Mouse (Mus musculus) intestine, embryonic 14.5 days (tissue): Measurements from ENCODE around the gene Ghr. TPM values are rescaled to one million over a fixed set of nuclear protein-coding genes. Genes with fewer than 3 reads are reported as not detected.
A peak's percentile ranks its signal among the peaks of the same experiment; 100 is the strongest.

ENCODE experiments used
- ATAC-seq: fragments of 200-750 bp; cut with Nextera tagmentation; replicated peaks from 2 replicates; pipeline ENCODE4 v1.8.0; 2017; ENCODE audit warnings: low read depth, moderate number of reproducible peaks, moderate TSS enrichment, moderate library complexity; ENCODE audit not compliant: low FRiP score, low TSS enrichment
- DNase-seq: peaks from one replicate; pipeline ENCODE4 v3.0.0-alpha.2; 2018; ENCODE audit warnings: low spot score
- H3K27ac ChIP-seq: fragments of 300-500 bp; sonication (generic); 2 replicates; pipeline ENCODE4 v1.5.1; 2014; ENCODE audit warnings: low read depth, mild to moderate bottlenecking, control low read depth
- H3K27me3 ChIP-seq: fragments of 300-500 bp; sonication (generic); replicated peaks from 2 replicates; pipeline ENCODE4 v1.6.1; 2014; ENCODE audit warnings: low read length, control low read depth; ENCODE audit not compliant: control insufficient read depth, insufficient read depth
- H3K36me3 ChIP-seq: fragments of 300-500 bp; sonication (generic); 2 replicates; pipeline ENCODE4 v1.6.1; 2014; ENCODE audit warnings: low read length, control low read depth; ENCODE audit not compliant: control insufficient read depth, insufficient read depth
- H3K4me1 ChIP-seq: fragments of 300-500 bp; sonication (generic); replicated peaks from 2 replicates; pipeline ENCODE4 v1.6.1; 2014; ENCODE audit warnings: low read length, control low read depth, mixed read lengths; ENCODE audit not compliant: control insufficient read depth, insufficient read depth
- H3K4me2 ChIP-seq: fragments of 300-500 bp; sonication (generic); 2 replicates; pipeline ENCODE4 v1.6.1; 2014; ENCODE audit warnings: low read length
- H3K4me3 ChIP-seq: fragments of 300-500 bp; sonication (generic); 2 replicates; pipeline ENCODE4 v1.5.1; 2014; ENCODE audit warnings: low read depth, low read length, control low read depth, mixed read lengths
- H3K9ac ChIP-seq: fragments of 300-500 bp; sonication (generic); 2 replicates; pipeline ENCODE4 v1.6.1; 2014; ENCODE audit warnings: mild to moderate bottlenecking, low read length
- H3K9me3 ChIP-seq: fragments of 300-500 bp; sonication (generic); 2 replicates; pipeline ENCODE4 v1.6.1; 2016; ENCODE audit warnings: low read length, control low read depth; ENCODE audit not compliant: control insufficient read depth
- WGBS: fragments of 180-500 bp; shearing (Covaris S2); extraction: QIAGEN DNeasy Blood & Tissue Kit; methylation state at CpG from one replicate; pipeline ENCODE4 v1.1.7; 2014; 5-methylcytosine and 5-hydroxymethylcytosine counted together
- polyA plus RNA-seq: library from polyadenylated mRNA; unstranded; fragments of >200 nt; fragmentation: Nextera tagmentation; extraction: Ambion mirVana; gene quantifications from 2 replicates; pipeline ENCODE4 v1.2.1, GENCODE M21; 2014

The Ghr gene
- polyA plus RNA-seq, 1 experiment from 2014 or later: 115 TPM

- H3K27ac ChIP-seq: no peak overlapping the region
- no peaks in the 10 kb centered on the region for H3K27me3 ChIP-seq
- no peak for ATAC-seq
- H3K4me2 ChIP-seq: no peak overlapping the region
- no peak for DNase-seq
- H3K4me1 ChIP-seq: no peaks in the 10 kb centered on the region
- peaks cover 19% of the 10 kb centered on the region for H3K9me3 ChIP-seq
- no peak overlapping the region for H3K4me3 ChIP-seq
- no peak overlapping the region for H3K9ac ChIP-seq
- no peaks in the 10 kb centered on the region for H3K36me3 ChIP-seq
- 87% methylated on average over 2 of the region's 2 CpGs for WGBS
These were observed 214.9 kb downstream of the Ghr start for GRCm38 (mm10) chr15:3368261-3368832.

GRCm38 (mm10) chr15:3356073-3356766, 227.1 kb downstream of the Ghr start:
- ATAC-seq (no peak), DNase-seq (peak; percentile 58)
- no peak overlapping the region for H3K27ac ChIP-seq
- H3K9me3 ChIP-seq: no peaks in the 10 kb centered on the region
- no peak overlapping the region for H3K4me3 ChIP-seq
- no peaks in the 10 kb centered on the region for H3K27me3 ChIP-seq
- peak overlapping the region; percentile 18 for H3K4me2 ChIP-seq
- H3K36me3 ChIP-seq: 0 out of 2 replicates have a peak, but pooled peaks cover 7% of the 10 kb centered on the region
- WGBS: 63% methylated on average over 4 of the region's 4 CpGs
- H3K9ac ChIP-seq: no peak overlapping the region
- H3K4me1 ChIP-seq: no peaks in the 10 kb centered on the region

DNA sequence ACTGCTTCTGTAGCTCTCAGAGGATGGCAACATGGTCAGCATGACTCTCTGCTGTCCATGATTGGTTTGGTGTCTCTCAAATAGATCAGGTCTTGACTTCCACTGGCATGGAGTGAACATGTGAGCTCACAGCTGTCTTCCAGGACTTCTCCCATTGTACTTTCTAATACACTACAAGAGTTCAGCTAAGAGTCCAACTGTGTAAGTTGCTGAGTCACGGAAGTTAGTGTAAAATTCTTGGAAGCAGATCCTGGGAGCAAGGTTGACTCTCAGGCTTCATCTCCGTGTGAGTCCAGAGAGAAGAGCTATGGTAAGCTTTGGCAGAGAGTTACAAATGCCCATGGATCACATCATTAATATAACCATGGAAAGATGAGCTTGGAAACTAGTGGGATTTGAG, 229.6 kb downstream of the Ghr start:
- DNase-seq (no peak), ATAC-seq (no peak)
- 79% methylated on average over 2 of the region's 2 CpGs for WGBS

DNA sequence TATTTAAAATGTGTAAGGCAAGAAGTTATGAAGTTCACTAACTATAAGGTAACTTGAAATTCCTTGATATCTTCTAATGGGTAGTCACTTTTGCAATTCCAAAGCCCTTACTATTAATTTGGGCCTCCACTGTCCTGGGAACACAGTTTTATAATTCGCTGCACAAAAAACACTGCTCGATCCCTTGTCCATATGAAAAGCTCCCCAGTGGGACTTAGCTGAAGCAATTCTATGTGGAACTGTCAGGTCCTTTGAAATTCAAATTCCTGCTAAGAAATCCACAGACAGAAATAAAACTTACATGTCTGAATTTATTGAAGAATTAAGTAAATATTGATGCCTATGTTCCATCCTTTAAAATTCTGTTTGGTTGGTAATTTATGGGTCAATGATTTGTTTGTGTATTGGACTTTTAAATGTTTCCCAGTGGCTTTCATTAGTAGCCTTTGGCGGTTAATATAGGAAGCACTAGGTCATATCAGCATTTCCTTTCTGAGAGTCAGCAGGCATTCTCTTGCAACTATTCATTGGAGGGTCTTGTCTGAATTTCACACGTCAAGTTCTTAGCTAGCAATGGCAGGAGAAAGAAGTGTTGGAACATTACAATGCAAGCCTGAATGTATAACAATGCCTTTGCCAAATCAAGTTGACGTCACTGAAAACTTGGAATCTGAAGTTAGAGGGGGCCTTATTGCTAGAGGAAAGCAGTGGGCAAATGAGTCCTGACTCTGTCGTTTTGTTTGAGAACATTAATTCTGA, 233.8 kb downstream of the Ghr start:
- Histone ChIP-seq H3K9ac (no peak overlapping the region), H3K27me3 (no peaks in the 10 kb centered on the region), H3K4me1 (0 out of 2 replicates have a peak, but pooled peaks cover 4% of the 10 kb centered on the region), H3K9me3 (no peaks in the 10 kb centered on the region), H3K4me3 (no peak overlapping the region), H3K36me3 (peaks cover 12% of the 10 kb centered on the region), H3K27ac (no peak overlapping the region), H3K4me2 (no peak overlapping the region)
- no peak for ATAC-seq
- 81% methylated on average over 6 of the region's 6 CpGs for WGBS
- DNase-seq: no peak

More for the DNA sequence above, 229.6 kb downstream of the Ghr start:
- Histone ChIP-seq H3K36me3 (0 out of 2 replicates have a peak, but pooled peaks cover 7% of the 10 kb centered on the region), H3K27me3 (no peaks in the 10 kb centered on the region), H3K4me3 (no peak overlapping the region), H3K4me2 (no peak overlapping the region), H3K4me1 (no peaks in the 10 kb centered on the region), H3K27ac (no peak overlapping the region), H3K9me3 (no peaks in the 10 kb centered on the region), H3K9ac (no peak overlapping the region)

- Histone ChIP-seq H3K36me3 (peaks cover 11% of the 10 kb centered on the region), H3K9me3 (no peaks in the 10 kb centered on the region), H3K27ac (no peak overlapping the region), H3K9ac (no peak overlapping the region), H3K4me3 (no peak overlapping the region), H3K4me2 (no peak overlapping the region), H3K4me1 (0 out of 2 replicates have a peak, but pooled peaks cover 4% of the 10 kb centered on the region), H3K27me3 (no peaks in the 10 kb centered on the region)
- ATAC-seq (no peak), DNase-seq (no peak)
- 65% methylated on average over 3 of the region's 3 CpGs for whole genome bisulfite sequencing
These were observed 236.6 kb downstream of the Ghr start for GRCm38 (mm10) chr15:3346682-3347081.

DNA sequence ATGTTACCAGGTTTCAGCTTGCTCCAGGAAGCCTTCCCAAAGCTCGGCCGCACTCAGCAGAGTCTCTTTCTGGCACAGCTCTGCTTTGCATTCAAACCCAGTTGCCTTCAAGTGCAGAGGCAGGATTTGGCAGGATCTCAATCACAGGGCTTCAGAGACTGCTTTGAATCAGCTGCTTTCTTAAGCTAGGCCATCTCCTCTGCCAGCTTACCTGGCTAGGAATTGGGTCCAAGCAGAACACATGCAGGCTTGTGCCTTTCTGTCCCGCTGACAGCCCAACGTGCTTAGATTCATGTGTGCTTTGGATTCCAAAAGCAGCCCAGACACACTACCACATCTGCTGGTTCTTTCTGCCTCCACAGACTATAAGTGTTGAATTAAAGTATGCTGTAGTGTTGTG, 238.7 kb downstream of the Ghr start:
- Histone ChIP-seq H3K27me3 (no peaks in the 10 kb centered on the region), H3K27ac (no peak overlapping the region), H3K9me3 (no peaks in the 10 kb centered on the region), H3K4me1 (0 out of 2 replicates have a peak, but pooled peaks cover 4% of the 10 kb centered on the region), H3K36me3 (peaks cover 27% of the 10 kb centered on the region), H3K4me3 (no peak overlapping the region), H3K4me2 (no peak overlapping the region), H3K9ac (no peak overlapping the region)
- ATAC-seq: no peak
- no peak for DNase-seq
- WGBS: 88% methylated on average over 4 of the region's 4 CpGs

DNA sequence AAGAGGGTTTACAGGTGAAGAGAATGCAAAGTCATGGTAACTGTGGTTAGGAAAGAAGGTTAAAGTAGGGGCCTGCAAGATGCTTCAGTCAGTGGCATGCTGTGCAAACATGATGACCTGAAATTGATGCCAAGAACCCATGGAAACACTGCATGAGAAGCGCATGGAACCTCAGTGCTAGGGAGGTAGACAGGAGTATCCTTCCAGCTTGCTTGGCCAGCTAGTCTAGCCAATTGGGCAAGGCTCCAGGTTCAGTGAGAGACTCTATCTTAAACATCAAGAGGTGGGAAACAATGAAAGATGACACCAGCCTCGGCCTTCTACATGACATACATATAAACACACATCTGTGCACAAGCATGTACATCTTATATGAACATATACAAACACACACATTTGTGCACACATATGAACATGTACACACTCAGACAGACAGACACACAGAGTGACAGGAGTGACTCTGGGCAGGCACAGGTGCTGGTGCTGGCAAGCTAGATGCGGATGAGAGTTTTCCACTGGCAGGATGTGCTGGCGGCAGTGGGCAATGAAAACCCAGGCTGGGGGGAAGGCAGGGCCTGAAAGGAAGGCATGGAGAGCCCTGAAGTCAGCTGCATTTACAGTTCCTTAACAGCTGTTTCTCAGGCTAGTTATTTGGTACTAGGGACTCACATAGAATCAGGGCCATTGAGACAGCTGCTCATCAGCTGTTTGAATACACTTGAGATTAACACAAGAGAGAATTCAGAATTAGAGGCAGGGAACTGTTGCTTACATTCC, 241.3 kb downstream of the Ghr start:
- Histone ChIP-seq H3K9ac (no peak overlapping the region), H3K9me3 (peaks cover 3% of the 10 kb centered on the region; the same call in 1 of the 2 replicates), H3K27me3 (no peaks in the 10 kb centered on the region), H3K4me2 (no peak overlapping the region), H3K4me1 (no peaks in the 10 kb centered on the region), H3K27ac (no peak overlapping the region), H3K36me3 (peaks cover 41% of the 10 kb centered on the region), H3K4me3 (no peak overlapping the region)
- DNase-seq (no peak), ATAC-seq (no peak)
- 88% methylated on average over 4 of the region's 4 CpGs for WGBS

DNA sequence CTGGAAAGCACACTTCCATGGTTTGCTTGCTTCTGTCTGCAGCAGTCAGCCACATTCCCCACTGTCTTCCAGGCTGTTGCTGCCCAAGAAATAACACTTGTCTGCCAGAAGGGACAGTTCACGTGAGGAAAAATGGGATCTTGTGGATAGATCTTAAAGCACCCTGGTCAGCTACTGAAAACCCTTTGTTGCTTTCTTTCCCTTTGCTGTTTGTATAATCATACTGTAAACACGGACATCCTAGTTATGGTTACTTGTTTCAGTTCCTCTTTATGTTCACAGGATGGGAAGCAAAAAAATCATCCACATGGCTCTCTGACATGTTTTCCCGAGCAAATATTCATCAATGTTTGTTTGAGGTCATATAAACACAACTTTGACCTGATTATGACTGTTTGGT, 243.4 kb downstream of the Ghr start:
- DNase-seq (no peak), ATAC-seq (no peak)
- no peaks in the 10 kb centered on the region for H3K27me3 ChIP-seq
- no peak overlapping the region for H3K9ac ChIP-seq
- H3K9me3 ChIP-seq: peaks cover 3% of the 10 kb centered on the region; the same call in 1 of the 2 replicates
- no peak overlapping the region for H3K4me2 ChIP-seq
- H3K36me3 ChIP-seq: peaks cover 38% of the 10 kb centered on the region
- no peak overlapping the region for H3K27ac ChIP-seq
- no peaks in the 10 kb centered on the region for H3K4me1 ChIP-seq
- H3K4me3 ChIP-seq: no peak overlapping the region
- WGBS: 75% methylated on average over 3 of the region's 3 CpGs
